Mouse (Mus musculus): ENCODE measurements at regions not wholly inside any gene's neighbourhood (a gene's known extent, or its start where the extent isn't known, plus 50 kb on each side); places are given as distances from the start of the nearest gene placed in this dataset.

GRCm38 (mm10) chr7:37093721-37094120, 395.8 kb downstream of the Tshz3 start:
- no peak for TF ChIP-seq CEBPB (IDR thresholded peaks at IDR 0.05; ENCODE audit: low read depth)
- TF ChIP-seq CTCF (IDR thresholded peaks at IDR 0.05; ENCODE audit: control insufficient read depth, insufficient read depth, insufficient read length): no peak
- TF ChIP-seq FOSL1 (IDR thresholded peaks at IDR 0.05; ENCODE audit: insufficient read depth, low read length, poor library complexity, severe bottlenecking): no peak
- TF ChIP-seq MAX (IDR thresholded peaks at IDR 0.05): no peak
- no peak for TF ChIP-seq USF1 (IDR thresholded peaks at IDR 0.05; ENCODE audit: low read depth)
